8 mouse cellular contexts compared by ENCODE assay signal in genomic region chr10:45132371-45132770, GRCm38 (mm10). TPM values are rescaled to one million over a fixed set of nuclear protein-coding genes. Genes with fewer than 3 reads are reported as not detected.
A peak's percentile ranks its signal among the peaks of the same experiment; 100 is the strongest.
DNase-seq lines count a peak whose midpoint lies in the region; ATAC-seq lines count a peak whose summit lies in the region.

No protein-coding gene starts in this region.

- ATAC-seq in forebrain, embryonic 14.5 days = no peak
- ATAC-seq in forebrain, embryonic 15.5 days (replicated peaks) = no peak

- no peaks in the 10 kb centered on the region for H3K9me3 ChIP-seq in forebrain, embryonic 14.5 days (replicated peaks; ENCODE audit: control insufficient read depth, low read length)
- H3K9me3 ChIP-seq in forebrain, embryonic 15.5 days = no peaks in the 10 kb centered on the region

- H3K4me1 ChIP-seq in forebrain, embryonic 14.5 days (ENCODE audit: control insufficient read depth, insufficient read depth, low read length) = no peaks in the 10 kb centered on the region
- H3K4me1 ChIP-seq in forebrain, embryonic 15.5 days = 0 out of 2 replicates have a peak, but pooled peaks cover 3% of the 10 kb centered on the region

- no peak overlapping the region for H3K4me3 ChIP-seq in forebrain, embryonic 14.5 days (ENCODE audit: low read depth, low read length)
- no peak overlapping the region for H3K4me3 ChIP-seq in forebrain, embryonic 15.5 days

- WGBS in forebrain, embryonic 14.5 days = 84% methylated on average over 4 of the region's 4 CpGs
- WGBS in forebrain, embryonic 15.5 days = 79% methylated on average over 4 of the region's 4 CpGs

- H3K4me2 ChIP-seq in forebrain, embryonic 14.5 days (ENCODE audit: low read length) = no peak overlapping the region
- no peak overlapping the region for H3K4me2 ChIP-seq in forebrain, embryonic 15.5 days (replicated peaks)

- H3K27ac ChIP-seq in forebrain, embryonic 14.5 days (ENCODE audit: low read depth, low read length) = no peak overlapping the region
- no peak overlapping the region for H3K27ac ChIP-seq in forebrain, embryonic 15.5 days (replicated peaks)

- no peak overlapping the region for H3K9ac ChIP-seq in forebrain, embryonic 14.5 days (ENCODE audit: low read length)
- no peak overlapping the region for H3K9ac ChIP-seq in forebrain, embryonic 15.5 days (replicated peaks)

- DNase-seq in forebrain, embryonic 14.5 days (ENCODE audit: low spot score) = peak; percentile 30
- DNase-seq in right cerebral cortex, adult 2 months (ENCODE audit: low spot score in 2 of 2) = peak; percentile 43 to 51
- DNase-seq in right cerebral cortex, postnatal 36 days (ENCODE audit: low spot score in 2 of 2) = no peak
- DNase-seq in cerebellum, adult 8-10 months = peak; percentile 39
- DNase-seq in kidney, postnatal 4 days = peak; percentile 69 to 70
- DNase-seq in spleen, postnatal 36 days (ENCODE audit: low spot score in 2 of 2) = peak; percentile 42 to 55
- DNase-seq in gastrocnemius, adult 8-10 months (ENCODE audit: low spot score in 2 of 2) = no peak

- peaks cover 12% of the 10 kb centered on the region for H3K36me3 ChIP-seq in forebrain, embryonic 14.5 days (ENCODE audit: control insufficient read depth, insufficient read depth, low read length)
- no peaks in the 10 kb centered on the region for H3K36me3 ChIP-seq in forebrain, embryonic 15.5 days

- H3K27me3 ChIP-seq in forebrain, embryonic 14.5 days (replicated peaks; ENCODE audit: control insufficient read depth, insufficient read depth, low read length) = no peaks in the 10 kb centered on the region
- H3K27me3 ChIP-seq in forebrain, embryonic 15.5 days = no peaks in the 10 kb centered on the region

RNA-seq across cellular contexts. Expression of gene Popdc3, which starts 45.5 kb away (rescaled TPM):
- polyA plus RNA-seq in forebrain, embryonic 14.5 days (2014; fragmentation: Nextera tagmentation; extraction: Ambion mirVana) = 0.44 and 0.63 TPM in 2 replicates
- polyA plus RNA-seq in forebrain, embryonic 15.5 days (2015; fragmentation: Nextera tagmentation; extraction: Ambion mirVana) = 0.38 and 0.47 TPM in 2 replicates
- 10 to 100 TPM; 53.4 to 71.3 (median 60.7) TPM for total RNA-seq in gastrocnemius, adult 8-10 months (2022)

Comparison
In these comparisons a context has a peak if more than half of its experiments do, and no peak if none do; other contexts are left out.
1. DNase-seq: peak in forebrain, embryonic 14.5 days (single experiment), right cerebral cortex, adult 2 months (2 of 2), cerebellum, adult 8-10 months (single experiment), kidney, postnatal 4 days (2 of 2) and spleen, postnatal 36 days (2 of 2); none in right cerebral cortex, postnatal 36 days (0 of 2) and gastrocnemius, adult 8-10 months (0 of 2).